ENCODE assay signal across 8 mouse cellular contexts in the genomic region with DNA sequence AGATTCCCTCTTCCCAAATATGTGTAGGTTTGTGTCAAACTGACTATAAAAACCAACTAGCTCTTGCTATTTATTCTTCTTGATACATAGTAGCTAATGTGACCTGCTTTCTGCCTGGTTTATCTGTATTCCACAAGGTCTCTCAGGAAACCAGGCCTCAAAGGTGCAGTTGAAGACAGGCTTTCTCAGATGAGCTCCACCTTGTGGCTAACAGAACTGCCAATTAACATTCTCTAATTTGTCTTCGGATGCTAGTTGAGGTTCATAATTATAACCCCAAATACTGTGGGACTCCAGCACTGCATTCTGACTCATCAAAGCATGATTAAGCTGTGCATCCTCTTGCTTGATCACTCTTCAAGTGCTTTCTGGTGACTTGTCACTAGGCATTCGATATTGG.
DNase-seq lines count a peak whose midpoint lies in the region.

No protein-coding gene starts in this region.

- H3K36me3 ChIP-seq in splenic B cell, adult 2 months (ENCODE audit: control insufficient read depth, insufficient read depth, low read length, poor library complexity, severe bottlenecking), result no peaks in the 10 kb centered on the region

- DNase-seq in cerebellum, adult 9-10 months, result peak; percentile 52
- DNase-seq in cerebellum, adult 11 months, result no peak
- DNase-seq in kidney, postnatal 36 days, result peak; percentile 21 to 29
- DNase-seq in kidney, adult 8-10 months, result no peak
- peak; percentile 48 for DNase-seq in right cerebral cortex, adult 18-20 months
- DNase-seq in right cerebral cortex, postnatal 4 days, result no peak
- peak; percentile 45 for DNase-seq in splenic B cell, adult 2 months (ENCODE audit: low read depth, low spot score)
- DNase-seq in urinary bladder, postnatal 36 days (ENCODE audit: low spot score in 2 of 2), result no peak

- no peaks in the 10 kb centered on the region for H3K27me3 ChIP-seq in splenic B cell, adult 2 months (ENCODE audit: control insufficient read depth, insufficient read depth, low read length, poor library complexity, severe bottlenecking)

Comparison
In these comparisons a context has a peak if more than half of its experiments do, and no peak if none do; other contexts are left out.
1. DNase-seq: peak in cerebellum, adult 9-10 months (single experiment), kidney, postnatal 36 days (2 of 2), right cerebral cortex, adult 18-20 months (single experiment) and splenic B cell, adult 2 months (single experiment); none in cerebellum, adult 11 months (single experiment), kidney, adult 8-10 months (0 of 2), right cerebral cortex, postnatal 4 days (single experiment) and urinary bladder, postnatal 36 days (0 of 2).